Mouse (Mus musculus): ENCODE measurements around the gene Pde10a. TPM values are rescaled to one million over a fixed set of nuclear protein-coding genes. Genes with fewer than 3 reads are reported as not detected.

Pde10a gene
- polyA plus RNA-seq, 1 experiment: 26.2 TPM

- H3K4me1 ChIP-seq (ENCODE audit: control insufficient read depth, insufficient read depth, low read length): peaks cover 3% of the 10 kb centered on the region
- no peak overlapping the region for H3K4me3 ChIP-seq (ENCODE audit: control insufficient read depth, low read depth, low read length)
- TF ChIP-seq CTCF (IDR thresholded peaks at IDR 0.05; ENCODE audit: control insufficient read depth, insufficient read depth, insufficient replicate concordance, low read depth, low read length) (no peak), POLR2A (IDR thresholded peaks at IDR 0.05; ENCODE audit: control insufficient read depth, low read depth, low read length) (no peak)
Observed at GRCm38 (mm10) chr17:9030181-9030580, 505.0 kb downstream of the Pde10a start.

GRCm38 (mm10) chr17:9031241-9032141 lies 506.3 kb downstream of the Pde10a start:
- no peak overlapping the region for H3K27ac ChIP-seq (ENCODE audit: control insufficient read depth, insufficient read depth, low read depth, low read length)
- no peaks in the 10 kb centered on the region for H3K27me3 ChIP-seq (ENCODE audit: control insufficient read depth, insufficient read depth, low read length)
- H3K4me3 ChIP-seq (ENCODE audit: control insufficient read depth, low read depth, low read length): peak overlapping the region; percentile 9; the same call in 1 of the 2 replicates
- TF ChIP-seq POLR2A (IDR thresholded peaks at IDR 0.05; ENCODE audit: control insufficient read depth, low read depth, low read length) (no peak), CTCF (IDR thresholded peaks at IDR 0.05; ENCODE audit: control insufficient read depth, insufficient read depth, insufficient replicate concordance, low read depth, low read length) (peak; percentile 69; the same call in 1 of the 2 replicates)
- H3K36me3 ChIP-seq (ENCODE audit: control insufficient read depth, insufficient read depth, low read length): no peaks in the 10 kb centered on the region
- H3K4me1 ChIP-seq (ENCODE audit: control insufficient read depth, insufficient read depth, low read length): peaks cover 3% of the 10 kb centered on the region

More at GRCm38 (mm10) chr17:9030181-9030580, 505.0 kb downstream of the Pde10a start:
- Histone ChIP-seq H3K27ac (ENCODE audit: control insufficient read depth, insufficient read depth, low read depth, low read length) (no peak overlapping the region), H3K36me3 (ENCODE audit: control insufficient read depth, insufficient read depth, low read length) (no peaks in the 10 kb centered on the region), H3K27me3 (ENCODE audit: control insufficient read depth, insufficient read depth, low read length) (no peaks in the 10 kb centered on the region)

DNA sequence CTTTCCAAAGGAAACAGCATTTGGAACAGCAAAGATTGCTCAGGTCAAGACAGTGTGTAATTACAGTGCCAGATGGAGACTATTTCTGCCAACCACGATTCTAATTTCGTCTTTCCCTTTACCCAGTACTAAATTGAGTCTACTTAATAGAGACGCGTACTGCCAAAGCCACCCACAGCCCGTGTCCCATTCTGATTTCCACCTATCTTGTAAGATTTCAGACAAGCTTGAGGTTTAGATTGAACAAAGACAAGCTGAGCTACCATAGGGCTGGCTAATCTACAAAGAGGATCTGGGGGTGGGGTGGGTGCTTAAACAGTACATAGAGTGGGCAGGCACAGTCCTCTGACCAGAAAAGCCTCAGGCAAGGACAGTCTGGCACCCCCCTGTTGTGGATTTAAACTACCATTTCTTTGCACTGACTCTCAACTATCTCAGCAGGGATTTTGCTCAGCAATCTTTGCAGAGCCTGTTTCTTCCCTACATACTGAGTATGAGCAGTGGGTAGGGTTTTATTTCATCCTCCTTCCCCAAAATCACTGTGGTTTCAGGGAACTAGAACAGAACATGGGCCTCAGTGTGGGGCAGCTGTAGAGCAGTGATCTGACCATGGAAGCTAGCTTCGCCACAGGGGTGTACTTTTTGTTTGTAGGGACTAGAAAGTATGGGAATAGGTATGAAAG lies 507.3 kb downstream of the Pde10a start:
- Histone ChIP-seq H3K27me3 (ENCODE audit: control insufficient read depth, insufficient read depth, low read length) (no peaks in the 10 kb centered on the region), H3K4me3 (ENCODE audit: control insufficient read depth, low read depth, low read length) (no peak overlapping the region)
- TF ChIP-seq CTCF (IDR thresholded peaks at IDR 0.05; ENCODE audit: control insufficient read depth, insufficient read depth, insufficient replicate concordance, low read depth, low read length) (no peak), POLR2A (IDR thresholded peaks at IDR 0.05; ENCODE audit: control insufficient read depth, low read depth, low read length) (no peak)

GRCm38 (mm10) chr17:9033511-9033910 lies 508.3 kb downstream of the Pde10a start:
- Histone ChIP-seq H3K27me3 (ENCODE audit: control insufficient read depth, insufficient read depth, low read length) (no peaks in the 10 kb centered on the region), H3K4me1 (ENCODE audit: control insufficient read depth, insufficient read depth, low read length) (peaks cover 3% of the 10 kb centered on the region), H3K36me3 (ENCODE audit: control insufficient read depth, insufficient read depth, low read length) (no peaks in the 10 kb centered on the region), H3K27ac (ENCODE audit: control insufficient read depth, insufficient read depth, low read depth, low read length) (no peak overlapping the region), H3K4me3 (ENCODE audit: control insufficient read depth, low read depth, low read length) (no peak overlapping the region)
- TF ChIP-seq POLR2A (IDR thresholded peaks at IDR 0.05; ENCODE audit: control insufficient read depth, low read depth, low read length): no peak
- no peak for TF ChIP-seq CTCF (IDR thresholded peaks at IDR 0.05; ENCODE audit: control insufficient read depth, insufficient read depth, insufficient replicate concordance, low read depth, low read length)

More for the DNA sequence above, 507.3 kb downstream of the Pde10a start:
- Histone ChIP-seq H3K36me3 (ENCODE audit: control insufficient read depth, insufficient read depth, low read length) (no peaks in the 10 kb centered on the region), H3K4me1 (ENCODE audit: control insufficient read depth, insufficient read depth, low read length) (peaks cover 3% of the 10 kb centered on the region), H3K27ac (ENCODE audit: control insufficient read depth, insufficient read depth, low read depth, low read length) (no peak overlapping the region)

DNA sequence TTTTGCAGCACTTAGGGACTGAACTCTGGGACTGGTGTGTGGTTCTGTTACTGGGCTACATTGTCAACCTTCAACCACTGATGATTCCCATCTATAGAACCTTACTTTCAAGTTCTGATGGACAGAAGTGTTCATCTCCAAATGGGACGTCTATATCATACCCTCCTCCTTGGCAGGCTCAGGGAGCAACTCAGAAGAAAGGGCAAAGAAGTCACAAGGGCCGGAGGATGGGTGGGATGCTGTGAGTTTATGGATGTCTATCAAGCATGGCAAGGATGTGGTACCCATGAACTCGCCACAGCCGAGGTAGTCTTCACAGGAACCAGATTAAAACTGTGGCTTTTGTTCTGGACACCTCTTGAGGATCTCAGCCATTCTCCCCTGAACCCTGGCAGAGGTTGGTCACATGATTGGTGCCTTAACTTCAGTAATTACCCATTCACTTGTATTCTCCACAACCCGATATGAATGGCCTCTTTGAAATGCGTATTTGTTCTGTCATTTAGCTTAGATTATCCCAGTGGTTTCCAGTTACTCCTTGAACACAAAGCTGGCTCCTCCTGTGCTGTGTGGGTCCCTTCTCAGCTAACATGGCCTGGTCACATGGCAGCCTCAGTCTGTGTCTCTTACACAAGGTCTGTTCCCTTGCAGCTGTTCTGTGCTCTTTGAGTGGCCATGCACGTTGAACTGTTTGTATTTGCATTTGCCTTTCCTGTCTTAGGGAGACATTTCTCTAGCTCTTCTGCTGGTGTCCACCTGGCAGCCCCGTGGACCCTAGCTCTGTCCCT lies 510.6 kb downstream of the Pde10a start:
- Histone ChIP-seq H3K27ac (ENCODE audit: control insufficient read depth, insufficient read depth, low read depth, low read length) (no peak overlapping the region), H3K36me3 (ENCODE audit: control insufficient read depth, insufficient read depth, low read length) (no peaks in the 10 kb centered on the region), H3K27me3 (ENCODE audit: control insufficient read depth, insufficient read depth, low read length) (no peaks in the 10 kb centered on the region), H3K4me1 (ENCODE audit: control insufficient read depth, insufficient read depth, low read length) (peaks cover 3% of the 10 kb centered on the region), H3K4me3 (ENCODE audit: control insufficient read depth, low read depth, low read length) (no peak overlapping the region)
- TF ChIP-seq POLR2A (IDR thresholded peaks at IDR 0.05; ENCODE audit: control insufficient read depth, low read depth, low read length) (no peak), CTCF (IDR thresholded peaks at IDR 0.05; ENCODE audit: control insufficient read depth, insufficient read depth, insufficient replicate concordance, low read depth, low read length) (no peak)

Other genes starting within 250 kb of the Pde10a start
- gene Mpc1, start 242.5 kb upstream of the Pde10a start, polyA plus RNA-seq (2012; rRNA removed): 36.7 and 42.3 TPM in 2 replicates
- 34.6 and 40.9 TPM in 2 replicates for gene Sft2d1, start 214.3 kb upstream of the Pde10a start, polyA plus RNA-seq (2012; rRNA removed)
- gene Prr18, start 187.9 kb upstream of the Pde10a start, polyA plus RNA-seq (2012; rRNA removed): 0.15 and 0.16 TPM in 2 replicates
- gene T2, start 169.4 kb upstream of the Pde10a start, polyA plus RNA-seq (2012; rRNA removed): 0.13 and 0.16 TPM in 2 replicates
- gene T, start 90.9 kb upstream of the Pde10a start, polyA plus RNA-seq (2012; rRNA removed): 0.09 and 0.28 TPM in 2 replicates
- not detected in 2 replicates for gene Gm17087, start 41.6 kb downstream of the Pde10a start, polyA plus RNA-seq (2012; rRNA removed)